Mouse (Mus musculus) forebrain, postnatal 0 days (tissue): ENCODE data around the gene Heca. TPM values are rescaled to one million over a fixed set of nuclear protein-coding genes. Genes with fewer than 3 reads are reported as not detected.

Experiments used
- ATAC-seq: fragments of 200-750 bp; cut with Nextera tagmentation; 2 replicates; pipeline ENCODE4 v1.8.0; 2017; ENCODE audit warnings: mild to moderate bottlenecking, moderate library complexity
- DNase-seq: peaks from one replicate; pipeline ENCODE4 v3.0.0-alpha.2; 2015
- H3K27ac ChIP-seq: fragments of 300-500 bp; sonication (generic); 2 replicates; pipeline ENCODE4 v1.5.1; 2014; ENCODE audit warnings: low read depth, mild to moderate bottlenecking, antibody characterized with exemption, low read length, moderate library complexity, mixed read lengths
- H3K27me3 ChIP-seq: fragments of 300-500 bp; sonication (generic); 2 replicates; pipeline ENCODE4 v1.6.1; 2014; ENCODE audit warnings: mild to moderate bottlenecking, low read length, mixed read lengths; ENCODE audit not compliant: insufficient read depth
- H3K36me3 ChIP-seq: fragments of 300-500 bp; sonication (generic); 2 replicates; pipeline ENCODE4 v1.6.1; 2014; ENCODE audit warnings: mild to moderate bottlenecking, moderate library complexity; ENCODE audit not compliant: insufficient read depth
- H3K4me1 ChIP-seq: fragments of 300-500 bp; sonication (generic); 2 replicates; pipeline ENCODE4 v1.6.1; 2014; ENCODE audit warnings: antibody characterized with exemption; ENCODE audit not compliant: insufficient read depth
- H3K4me2 ChIP-seq: fragments of 300-500 bp; sonication (generic); 2 replicates; pipeline ENCODE4 v1.6.1; 2014; ENCODE audit warnings: low read depth, mild to moderate bottlenecking, moderate library complexity
- H3K4me3 ChIP-seq: fragments of 300-500 bp; sonication (generic); 2 replicates; pipeline ENCODE4 v1.5.1; 2014; ENCODE audit warnings: low read depth, low read length, mixed read lengths
- H3K9ac ChIP-seq: fragments of 300-500 bp; sonication (generic); 2 replicates; pipeline ENCODE4 v1.6.1; 2014; ENCODE audit warnings: mild to moderate bottlenecking
- H3K9me3 ChIP-seq: fragments of 300-500 bp; sonication (generic); 2 replicates; pipeline ENCODE4 v1.6.1; 2016; ENCODE audit warnings: low read length
- CTCF ChIP-seq: sonication (generic); IDR thresholded peaks from 2 replicates; pipeline ENCODE4 v1.5.1; 2016; ENCODE audit warnings: antibody characterized with exemption, control low read depth, low read depth
- WGBS: fragments of 180-500 bp; shearing (Covaris S2); extraction: QIAGEN DNeasy Blood & Tissue Kit; methylation state at CpG from one replicate; pipeline ENCODE4 v1.1.7; 2014; 5-methylcytosine and 5-hydroxymethylcytosine counted together
- polyA plus RNA-seq: library from polyadenylated mRNA; unstranded; fragments of >200 nt; fragmentation: Nextera tagmentation; extraction: Ambion mirVana; gene quantifications from 2 replicates; pipeline ENCODE4 v1.2.1, GENCODE M21; 2015
- total RNA-seq: library from RNA; depleted of rRNA; stranded (reverse); fragments of >200 nt; gene quantifications from 2 replicates; pipeline ENCODE4 v1.2.3, GENCODE M21; 2014; rRNA removed

The Heca gene
- total RNA-seq, result 41.2 and 43.5 TPM in 2 replicates
- polyA plus RNA-seq, result 4.2 and 4.7 TPM in 2 replicates

DNA sequence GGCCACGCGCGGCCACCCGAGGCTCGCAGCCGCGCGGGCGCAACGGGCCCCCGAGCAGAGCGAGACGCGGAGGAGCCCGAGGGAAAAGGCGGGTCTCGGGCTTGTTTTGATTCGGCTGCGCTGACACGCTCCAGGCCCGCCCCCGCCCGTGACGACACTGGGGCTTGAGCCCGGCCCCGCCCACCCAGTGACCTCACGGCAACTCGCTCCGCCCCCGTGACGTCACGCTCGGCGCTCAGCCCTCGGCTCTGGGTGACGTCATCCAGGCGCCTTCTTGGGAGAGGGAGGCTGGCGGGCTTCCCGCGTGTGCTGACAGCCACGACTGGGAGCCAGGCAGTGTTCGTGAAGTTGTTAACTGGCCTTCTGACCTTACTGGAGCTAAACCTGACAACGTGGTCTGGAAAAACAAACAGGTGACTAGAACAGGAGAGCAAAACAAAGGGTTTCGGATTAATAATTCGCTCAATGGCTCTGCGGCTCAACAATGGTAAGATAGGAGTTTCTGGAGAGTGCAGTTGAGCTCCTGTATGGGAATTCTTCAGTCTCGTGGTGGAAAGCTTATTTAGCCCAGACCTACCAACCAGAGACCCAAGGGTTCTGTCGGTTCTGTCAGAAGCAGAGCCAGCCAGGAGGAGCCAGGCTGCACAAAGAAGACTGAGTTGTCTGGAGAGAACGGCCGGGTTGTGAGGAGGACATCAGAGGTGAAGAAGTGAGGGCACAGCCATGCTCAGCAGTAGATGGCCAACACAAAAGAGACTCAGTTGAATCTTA is at the start of gene Heca:
Heca (minus strand) TSS at position 108 of the 771 bp plus-strand sequence.
- TF ChIP-seq CTCF, result no peak
- H3K4me2 ChIP-seq, result peak within 1 kb of the TSS; percentile 55
- DNase-seq (peak; percentile 97), ATAC-seq (peak; percentile 98)
- peak within 1 kb of the TSS; percentile 92 for H3K4me3 ChIP-seq
- H3K36me3 ChIP-seq, result no peaks in the 10 kb centered on the region
- no peaks in the 10 kb centered on the region for H3K9me3 ChIP-seq
- WGBS, result 9% methylated on average over 41 of the region's 50 CpGs
- peak within 1 kb of the TSS; percentile 92 for H3K27ac ChIP-seq
- peaks cover 8% of the 10 kb centered on the region; the same call in 1 of the 2 replicates for H3K4me1 ChIP-seq
- H3K9ac ChIP-seq, result peak within 1 kb of the TSS; percentile 88
- no peaks in the 10 kb centered on the region for H3K27me3 ChIP-seq

DNA sequence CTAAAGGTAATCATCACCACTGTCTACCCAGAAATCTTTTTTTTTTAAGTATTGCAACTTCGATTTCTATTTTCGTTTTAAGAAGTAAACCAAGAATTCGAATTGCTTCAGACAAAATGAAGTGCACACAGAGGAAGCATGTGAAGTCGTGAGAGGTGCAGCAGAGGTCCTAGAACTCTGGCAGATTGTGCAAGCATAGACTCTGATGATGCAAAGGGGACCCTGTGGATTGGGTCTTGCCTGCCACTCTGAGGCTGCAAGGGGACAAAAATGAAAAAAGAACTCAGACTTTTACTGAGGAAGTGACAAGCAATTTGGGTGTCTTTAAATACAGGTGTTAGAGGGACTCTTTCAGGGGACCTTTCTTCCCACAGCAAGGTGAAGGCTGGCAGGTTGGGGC is 42.7 kb upstream of the Heca start:
- no peak overlapping the region for H3K4me3 ChIP-seq
- H3K36me3 ChIP-seq, result no peaks in the 10 kb centered on the region
- no peak overlapping the region for H3K4me2 ChIP-seq
- no peak for TF ChIP-seq CTCF
- H3K27ac ChIP-seq, result no peak overlapping the region
- WGBS, result 90% methylated on average over 4 of the region's 4 CpGs
- no peaks in the 10 kb centered on the region for H3K9me3 ChIP-seq
- DNase-seq (no peak), ATAC-seq (no peak)
- no peaks in the 10 kb centered on the region for H3K4me1 ChIP-seq
- no peaks in the 10 kb centered on the region for H3K27me3 ChIP-seq
- H3K9ac ChIP-seq, result no peak overlapping the region

- Histone ChIP-seq H3K27me3 (no peaks in the 10 kb centered on the region), H3K36me3 (no peaks in the 10 kb centered on the region), H3K4me1 (no peaks in the 10 kb centered on the region), H3K27ac (no peak overlapping the region), H3K9me3 (no peaks in the 10 kb centered on the region), H3K4me2 (no peak overlapping the region), H3K9ac (no peak overlapping the region), H3K4me3 (no peak overlapping the region)
- 72% methylated on average over 6 of the region's 6 CpGs for WGBS
- no peak for TF ChIP-seq CTCF
- DNase-seq (no peak), ATAC-seq (no peak)
Observed at GRCm38 (mm10) chr10:17989136-17989535, 41.3 kb upstream of the Heca start.

- no peak overlapping the region for H3K9ac ChIP-seq
- no peaks in the 10 kb centered on the region for H3K36me3 ChIP-seq
- no peak overlapping the region for H3K27ac ChIP-seq
- H3K4me1 ChIP-seq, result no peaks in the 10 kb centered on the region
- 77% methylated on average over 8 of the region's 8 CpGs for WGBS
- H3K27me3 ChIP-seq, result no peaks in the 10 kb centered on the region
- DNase-seq, result no peak
- no peak for ATAC-seq
- H3K4me3 ChIP-seq, result no peak overlapping the region
- H3K9me3 ChIP-seq, result no peaks in the 10 kb centered on the region
- H3K4me2 ChIP-seq, result no peak overlapping the region
- no peak for TF ChIP-seq CTCF
Observed at GRCm38 (mm10) chr10:17987823-17988423, 40.1 kb upstream of the Heca start.

GRCm38 (mm10) chr10:17983313-17983712 is 35.4 kb upstream of the Heca start:
- Histone ChIP-seq H3K4me1 (no peaks in the 10 kb centered on the region), H3K36me3 (no peaks in the 10 kb centered on the region), H3K27me3 (no peaks in the 10 kb centered on the region), H3K27ac (no peak overlapping the region), H3K4me2 (no peak overlapping the region), H3K9me3 (no peaks in the 10 kb centered on the region), H3K9ac (no peak overlapping the region), H3K4me3 (no peak overlapping the region)
- WGBS, result 40% methylated on average over 2 of the region's 2 CpGs
- TF ChIP-seq CTCF, result no peak
- ATAC-seq (peak; percentile 95), DNase-seq (peak; percentile 86)

GRCm38 (mm10) chr10:17966090-17966489 is 18.2 kb upstream of the Heca start:
- no peak for TF ChIP-seq CTCF
- Histone ChIP-seq H3K9ac (no peak overlapping the region), H3K4me3 (no peak overlapping the region), H3K27me3 (no peaks in the 10 kb centered on the region), H3K36me3 (no peaks in the 10 kb centered on the region), H3K4me2 (no peak overlapping the region), H3K27ac (no peak overlapping the region), H3K4me1 (no peaks in the 10 kb centered on the region), H3K9me3 (no peaks in the 10 kb centered on the region)
- WGBS, result 89% methylated on average over 4 of the region's 4 CpGs
- DNase-seq, result no peak
- no peak for ATAC-seq

DNA sequence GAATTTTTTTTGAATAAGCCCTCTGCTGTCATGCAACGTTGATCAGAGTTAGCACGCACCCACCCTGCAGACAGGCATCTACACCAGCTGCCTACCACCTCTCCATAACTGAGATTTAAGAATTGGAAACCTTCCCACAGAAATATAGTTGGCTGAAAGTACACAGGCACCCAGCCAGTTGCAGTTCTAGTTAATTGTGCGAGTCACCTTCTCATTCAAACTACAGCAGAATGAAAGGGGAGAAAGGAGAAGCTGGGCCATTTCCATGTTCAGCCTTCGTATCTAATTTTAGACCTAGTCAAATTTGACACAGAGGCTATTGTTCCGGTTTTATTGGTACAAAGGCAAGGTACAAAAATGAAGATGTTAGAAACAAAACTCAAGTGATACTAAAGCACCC is 2.9 kb upstream of the Heca start:
- ATAC-seq (no peak), DNase-seq (peak; percentile 27)
- WGBS, result 47% methylated on average over 5 of the region's 5 CpGs
- Histone ChIP-seq H3K4me3 (no peak overlapping the region), H3K4me2 (no peak overlapping the region), H3K27ac (no peak overlapping the region), H3K9ac (no peak overlapping the region), H3K9me3 (no peaks in the 10 kb centered on the region), H3K4me1 (peaks cover 8% of the 10 kb centered on the region; the same call in 1 of the 2 replicates), H3K27me3 (no peaks in the 10 kb centered on the region), H3K36me3 (no peaks in the 10 kb centered on the region)
- TF ChIP-seq CTCF, result no peak
